Mouse (Mus musculus) adrenal gland, adult 2 months (tissue): ENCODE results near the gene Entpd5. TPM values are rescaled to one million over a fixed set of nuclear protein-coding genes. Genes with fewer than 3 reads are reported as not detected.

Experiments
- DNase-seq: peaks from one replicate; pipeline ENCODE4 v3.0.0; 2021
- polyA plus RNA-seq: library from polyadenylated mRNA; depleted of rRNA; stranded (reverse); fragments of >200 nt; gene quantifications from 2 replicates; pipeline ENCODE4 v1.2.3, GENCODE M21; 2012; rRNA removed
- total RNA-seq, 2 experiments: library from RNA; stranded (reverse); gene quantifications; 2 replicates each; pipeline ENCODE4 v1.2.3; 2021

Entpd5 gene
- total and polyA plus RNA-seq, 3 experiments, result 14.8 to 126 (median 124) TPM

DNA sequence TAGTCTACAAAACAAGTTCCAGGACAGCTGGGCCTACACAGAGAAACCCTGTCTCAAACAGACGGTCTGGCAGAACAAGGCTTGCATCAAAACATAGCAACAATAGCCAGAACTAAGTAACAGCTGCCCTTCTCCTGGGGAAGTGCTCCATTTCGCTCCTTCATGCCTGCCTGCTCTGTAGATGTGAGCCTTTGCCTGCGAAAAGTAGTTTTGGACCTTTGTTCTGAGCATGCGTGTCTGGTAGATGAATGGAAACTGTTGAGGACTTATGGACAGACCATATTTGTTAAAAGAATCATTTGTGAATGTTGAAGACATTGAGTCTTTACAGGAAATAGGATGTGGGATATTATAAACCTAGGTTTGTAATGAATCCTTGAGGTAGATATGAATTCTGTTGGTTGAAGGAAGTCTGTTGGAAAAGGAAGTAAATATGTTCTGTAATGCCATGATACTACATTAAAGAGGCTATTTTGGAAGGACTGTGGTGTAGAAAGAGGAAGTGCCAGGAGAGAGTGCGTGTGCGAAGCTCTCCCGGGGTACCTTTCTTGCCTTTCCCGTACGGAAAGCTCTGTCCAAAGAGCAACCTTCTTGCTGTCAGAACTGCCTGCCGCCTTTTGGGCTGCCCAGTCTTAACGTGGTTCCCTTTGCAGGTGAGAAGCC, 71.7 kb downstream of the Entpd5 start:
- DNase-seq, result no peak

DNA sequence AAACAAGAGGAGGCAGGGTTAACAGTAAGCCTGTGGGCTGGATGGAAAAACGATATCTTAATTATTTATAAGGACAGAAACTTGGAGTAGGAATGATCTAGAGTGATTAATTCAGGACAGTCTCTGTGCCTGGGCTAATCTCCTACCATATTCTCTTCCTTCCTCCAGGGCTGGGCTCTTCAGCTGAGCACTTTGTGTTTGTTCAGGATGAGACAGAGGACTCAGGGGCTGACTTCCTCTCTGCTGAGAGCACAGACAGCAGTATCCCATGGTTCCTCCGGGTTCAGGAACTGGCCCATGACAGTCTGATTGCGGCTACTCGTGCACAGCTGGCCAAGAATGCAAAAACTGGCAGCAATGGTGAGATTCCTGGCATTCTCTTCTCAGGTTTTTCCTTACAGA, 81.7 kb downstream of the Entpd5 start:
- DNase-seq, result peak; percentile 29

Other genes starting within 250 kb of the Entpd5 start
- 10 to 100 TPM; 17.0 to 22.7 TPM for gene Elmsan1, start 190.1 kb downstream of the Entpd5 start, total RNA-seq
- gene Elmsan1, start 190.1 kb downstream of the Entpd5 start, polyA plus RNA-seq, result 14.4 and 20.4 TPM in 2 replicates
- gene Ptgr2, start 123.8 kb downstream of the Entpd5 start, total RNA-seq, result 10 to 100 TPM; 75.1 to 99.4 TPM
- 4.2 and 7.6 TPM in 2 replicates for gene Ptgr2, start 123.8 kb downstream of the Entpd5 start, polyA plus RNA-seq
- gene Zfp410, start 92.2 kb downstream of the Entpd5 start, total RNA-seq, result 10 to 100 TPM; 26.4 to 39.6 TPM
- gene Zfp410, start 92.2 kb downstream of the Entpd5 start, polyA plus RNA-seq, result 8.3 and 11.5 TPM in 2 replicates
- 10 to 100 TPM; 57.3 to 59.7 TPM for gene Coq6, start 47.4 kb downstream of the Entpd5 start, total RNA-seq
- 65.9 and 78.5 TPM in 2 replicates for gene Coq6, start 47.4 kb downstream of the Entpd5 start, polyA plus RNA-seq
- 1 to 10 TPM; 2.0 to 2.3 TPM for gene Fam161b, start 47.2 kb downstream of the Entpd5 start, total RNA-seq
- gene Fam161b, start 47.2 kb downstream of the Entpd5 start, polyA plus RNA-seq, result 0.87 and 0.99 TPM in 2 replicates
- gene Bbof1, start within 50 bp of the Entpd5 start, total RNA-seq, result 1 to 10 TPM; 2.7 to 3.4 TPM
- not detected in 2 replicates for gene Bbof1, start within 50 bp of the Entpd5 start, polyA plus RNA-seq
- gene Rnf113a2, start 8.2 kb upstream of the Entpd5 start, total RNA-seq, result 10 to 100 TPM; 16.0 to 19.6 TPM
- gene Rnf113a2, start 8.2 kb upstream of the Entpd5 start, polyA plus RNA-seq, result 0.73 and 0.86 TPM in 2 replicates
- 100 to 1,000 TPM; 211 to 272 TPM for gene Aldh6a1, start 42.0 kb upstream of the Entpd5 start, total RNA-seq
- gene Aldh6a1, start 42.0 kb upstream of the Entpd5 start, polyA plus RNA-seq, result 21.7 and 22.0 TPM in 2 replicates
- 10 to 100 TPM; 16.2 to 19.7 TPM for gene Lin52, start 42.4 kb upstream of the Entpd5 start, total RNA-seq
- 5.0 and 6.9 TPM in 2 replicates for gene Lin52, start 42.4 kb upstream of the Entpd5 start, polyA plus RNA-seq
- gene Vsx2, start 160.7 kb upstream of the Entpd5 start, total RNA-seq, result not detected
- gene Vsx2, start 160.7 kb upstream of the Entpd5 start, polyA plus RNA-seq, result not detected in 2 replicates
- 10 to 100 TPM; 12.1 to 12.4 TPM for gene Abcd4, start 208.4 kb upstream of the Entpd5 start, total RNA-seq
- gene Abcd4, start 208.4 kb upstream of the Entpd5 start, polyA plus RNA-seq, result 27.7 and 30.3 TPM in 2 replicates
- gene Vrtn, start 232.0 kb upstream of the Entpd5 start, total RNA-seq, result not detected
- gene Vrtn, start 232.0 kb upstream of the Entpd5 start, polyA plus RNA-seq, result not detected in 2 replicates